Mouse (Mus musculus) MEL-GATA-1-ER (cell line): ENCODE results near the gene Cebpzos.

Experiments used
- DNase-seq: peaks from one replicate; pipeline ENCODE4 v3.0.0-alpha.2; 2012; ENCODE audit warnings: low read depth; ENCODE audit errors: extremely low read depth

Gene Cebpzos

DNA sequence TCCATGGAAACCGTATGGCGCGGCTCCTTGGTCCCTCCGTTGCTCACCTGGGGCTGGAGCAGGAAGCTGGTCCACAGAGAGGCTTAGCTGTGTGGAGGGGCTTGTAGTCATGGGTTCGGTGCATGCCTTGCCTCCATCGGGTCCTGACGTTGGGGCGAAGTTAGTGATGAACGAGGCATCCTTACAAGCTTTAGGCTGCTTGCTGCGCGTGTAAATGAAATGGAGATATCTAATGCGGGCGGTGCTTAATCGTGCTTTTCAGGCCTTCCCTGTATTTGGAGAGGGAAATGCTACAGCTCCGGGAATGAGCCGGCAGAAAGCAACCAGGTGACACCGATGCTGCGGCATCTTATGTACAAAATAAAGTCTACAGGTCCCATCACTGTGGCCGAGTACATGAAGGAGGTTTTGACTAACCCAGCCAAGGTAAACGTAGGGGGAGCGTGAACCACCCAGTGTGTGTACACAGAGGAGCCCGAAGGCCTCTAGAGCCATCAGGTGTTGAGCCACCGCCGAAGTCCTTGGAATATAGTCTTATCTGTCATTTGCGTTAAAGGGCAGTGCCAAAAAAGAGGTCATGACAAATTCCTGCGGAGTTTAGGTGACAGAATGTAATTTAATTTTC, 21.0 kb downstream of the Cebpzos start:
- no peak for DNase-seq

DNA sequence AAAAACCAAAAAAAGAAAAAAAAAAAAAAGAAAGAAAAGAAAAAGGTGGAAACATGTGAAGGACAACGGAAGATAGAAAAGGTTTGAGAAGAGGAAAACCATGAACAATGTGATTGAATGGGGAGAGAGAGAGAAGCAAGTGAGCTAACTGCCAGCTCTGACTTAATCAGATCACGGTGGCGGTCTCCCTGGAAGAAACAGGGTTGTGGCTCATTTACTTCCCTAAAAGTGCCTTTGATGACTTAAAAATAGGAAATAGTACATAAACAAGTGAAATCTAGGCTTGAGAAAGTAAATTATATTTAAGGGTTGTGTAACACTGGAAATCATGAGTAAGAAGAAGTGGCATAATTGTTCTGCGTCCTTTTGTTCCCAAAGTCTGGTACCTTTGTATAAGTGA, 22.6 kb downstream of the Cebpzos start:
- DNase-seq = peak; percentile 62

DNA sequence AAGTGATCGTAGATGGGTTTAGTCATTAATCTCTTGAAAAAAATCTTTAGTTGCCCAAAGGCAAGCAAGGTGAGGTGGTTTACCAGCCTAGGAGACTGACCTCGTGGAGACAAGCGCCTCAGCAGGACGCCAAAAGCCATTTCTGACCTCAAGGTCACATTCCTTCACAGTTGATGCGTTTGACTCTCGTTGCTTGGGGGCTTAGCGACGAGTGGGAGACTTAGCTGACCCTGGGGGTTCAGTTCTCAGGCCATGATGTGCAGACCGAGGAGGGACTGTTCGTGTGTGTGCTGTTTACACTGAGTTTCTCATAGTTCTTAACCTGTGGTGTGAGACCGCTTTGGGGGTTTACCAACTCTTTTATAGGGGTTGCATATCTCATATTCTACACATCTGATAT, 26.3 kb downstream of the Cebpzos start:
- no peak for DNase-seq

DNA sequence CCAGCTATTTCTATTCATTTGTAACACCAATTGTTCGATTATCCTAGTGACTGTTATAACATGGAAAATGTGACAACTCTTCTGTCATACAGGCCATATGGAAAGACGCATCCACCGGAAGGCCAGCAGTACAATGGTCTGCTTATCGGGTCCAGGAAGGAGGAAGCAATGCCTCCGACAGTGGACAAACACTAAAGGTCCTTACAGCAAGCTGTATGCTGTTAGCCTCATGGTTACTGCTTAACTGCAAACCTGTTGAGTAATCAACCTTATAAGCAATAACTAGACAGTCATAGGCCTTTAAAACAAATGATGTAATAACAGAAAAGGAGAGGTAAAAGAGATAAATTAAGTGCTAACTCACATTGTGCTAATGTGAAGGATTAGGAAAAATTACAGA, 34.9 kb downstream of the Cebpzos start:
- DNase-seq = no peak

DNA sequence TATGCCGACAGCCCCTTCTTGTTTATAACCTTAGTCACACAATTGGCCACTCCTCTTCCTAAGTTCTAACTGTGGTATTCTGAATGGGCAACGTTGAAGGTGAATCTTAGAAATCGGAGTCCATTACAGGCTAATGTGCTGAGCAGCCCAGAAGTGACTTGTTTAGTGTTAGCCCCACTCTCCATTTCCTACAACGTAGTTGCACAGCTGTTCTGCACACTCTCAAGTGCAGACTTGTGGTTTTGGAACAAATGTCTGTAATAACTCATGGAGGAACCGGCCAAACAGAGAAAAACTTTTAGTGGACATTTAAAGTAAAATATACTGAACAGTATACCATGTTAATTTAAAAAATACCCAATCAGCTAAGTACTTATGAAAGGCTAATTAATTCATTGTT, 35.8 kb downstream of the Cebpzos start:
- DNase-seq = no peak

DNA sequence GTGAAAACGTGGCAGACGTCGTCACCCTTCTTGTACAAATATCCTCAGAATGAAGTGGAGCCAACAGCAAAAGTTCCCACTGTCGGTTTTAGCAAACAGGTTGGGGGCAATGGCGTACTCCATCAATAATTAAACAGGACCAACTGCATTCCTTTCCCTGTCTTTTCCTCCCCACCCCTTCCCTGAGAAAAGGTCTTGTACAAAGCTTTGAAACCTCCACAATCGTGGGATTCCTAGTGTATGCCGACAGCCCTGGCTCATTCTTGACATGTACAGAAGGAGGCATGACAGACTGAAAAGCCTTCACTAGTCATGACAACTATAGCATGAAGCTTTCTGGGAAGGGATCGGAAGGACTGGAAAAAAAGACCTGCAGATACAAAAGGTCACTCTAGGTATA, 36.9 kb downstream of the Cebpzos start:
- no peak for DNase-seq

DNA sequence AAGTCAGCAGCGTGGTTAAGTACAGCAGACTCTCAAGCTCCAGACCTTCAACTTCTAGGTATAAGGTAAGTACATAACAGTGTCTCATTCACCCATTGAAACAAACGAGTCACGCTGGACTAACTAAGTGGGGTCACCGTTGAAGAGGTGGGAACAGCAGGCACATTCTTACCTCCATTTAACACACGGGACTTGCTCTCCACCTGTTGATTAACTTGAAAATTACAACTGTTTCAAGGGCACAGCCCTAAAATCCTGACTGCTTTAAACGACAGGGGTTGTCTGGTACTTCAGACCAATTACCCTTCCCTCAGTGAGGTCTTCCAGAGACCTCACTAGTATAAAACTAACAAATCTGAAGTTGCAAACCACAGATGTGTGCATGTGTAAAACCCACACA, 43.2 kb downstream of the Cebpzos start:
- DNase-seq = no peak

DNA sequence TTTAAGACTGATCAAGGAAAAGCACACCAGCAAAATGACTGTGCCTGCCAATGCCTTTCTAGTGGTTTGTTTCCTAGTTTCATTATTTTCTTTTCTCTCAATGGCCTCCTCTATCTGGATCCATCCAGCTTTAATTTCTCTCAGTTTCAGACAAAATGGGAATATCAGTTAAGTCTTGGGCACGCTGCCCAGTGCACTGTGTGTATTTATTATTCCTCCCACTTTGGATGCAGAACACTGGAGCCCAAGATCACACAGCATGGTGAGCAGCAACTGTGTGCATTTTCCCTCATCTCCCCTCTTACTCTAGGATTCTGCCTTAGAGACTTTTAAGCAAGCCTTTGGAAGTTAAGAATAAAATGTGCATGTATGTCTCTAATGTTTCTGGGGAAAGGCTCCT, 48.1 kb downstream of the Cebpzos start:
- no peak for DNase-seq

DNA sequence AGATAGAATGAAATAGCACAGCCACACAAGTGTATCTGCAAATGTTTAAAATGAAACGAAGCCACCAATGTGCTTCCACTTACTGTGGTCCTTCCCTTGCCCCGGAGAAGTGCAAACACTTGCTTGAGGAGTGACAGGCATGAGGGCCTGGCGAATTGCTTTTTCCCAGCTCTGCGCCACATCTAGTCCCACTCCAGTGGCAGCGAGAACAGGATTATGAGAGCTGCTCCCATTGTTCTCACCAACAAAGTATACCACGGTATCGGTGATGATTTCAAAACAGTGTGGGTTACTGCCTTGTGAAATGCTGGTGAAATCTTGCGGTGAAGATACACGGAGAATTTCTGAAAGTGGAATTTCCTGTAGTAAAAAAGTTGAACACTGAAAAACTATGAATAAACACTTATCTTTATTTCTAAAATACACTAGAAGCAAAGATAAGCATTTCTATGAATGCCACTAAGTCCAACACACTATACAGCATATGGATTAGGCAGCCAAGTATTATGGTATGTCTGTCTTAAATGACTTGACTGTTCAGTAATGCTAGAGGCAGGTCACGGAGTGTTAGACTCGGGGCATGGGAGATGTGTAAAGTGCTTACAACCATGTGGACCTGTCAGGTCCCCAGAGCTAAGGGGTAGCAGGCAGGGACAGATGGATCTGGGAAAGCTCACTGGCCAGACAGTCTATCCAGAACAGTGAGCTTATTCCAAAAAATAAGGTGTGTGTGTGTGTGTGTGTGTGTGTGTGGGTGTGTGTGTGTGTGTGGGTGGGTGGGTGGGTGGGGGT, 50.0 kb downstream of the Cebpzos start:
- DNase-seq = no peak

DNA sequence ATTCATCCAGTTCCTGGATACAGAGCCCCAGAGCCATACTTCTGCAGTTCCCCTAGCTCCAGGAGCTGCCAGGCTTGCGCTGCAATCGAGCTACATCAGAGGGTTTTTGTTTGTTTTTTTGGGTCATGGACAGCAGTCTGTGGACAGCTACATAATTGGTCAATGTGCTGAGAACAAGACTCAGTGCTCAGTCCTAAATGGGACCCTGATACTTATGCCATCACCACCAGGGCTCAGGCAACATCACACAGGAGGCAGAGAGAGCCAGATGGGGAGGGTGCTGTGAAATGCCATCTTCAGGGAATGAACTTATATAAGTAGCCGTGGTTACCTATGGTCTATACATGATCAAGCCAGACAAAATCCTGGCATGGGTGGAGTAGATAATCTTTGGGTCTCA, 52.2 kb downstream of the Cebpzos start:
- no peak for DNase-seq
